Mouse (Mus musculus): ENCODE results near the gene Aifm2.

GRCm38 (mm10) chr10:61675935-61676334, 39.1 kb upstream of the Aifm2 start:
- TF ChIP-seq CTCF (IDR thresholded peaks at IDR 0.05; ENCODE audit: low read depth, low read length), result no peak
- TF ChIP-seq EP300 (IDR thresholded peaks at IDR 0.05; ENCODE audit: insufficient read depth, low read depth, low read length), result no peak
